Mouse (Mus musculus) ovary, postnatal 10 days (tissue): ENCODE measurements around the gene Kir3dl2.
"Not testable (repeated sequence)": the region's sequence is repeated elsewhere in the genome, so short reads cannot be mapped to it uniquely, and the experiment has no call there.

ENCODE experiments used
- DNase-seq: peaks from one replicate; pipeline ENCODE4 v3.0.0; 2022; ENCODE audit warnings: low spot score

The Kir3dl2 gene

DNA sequence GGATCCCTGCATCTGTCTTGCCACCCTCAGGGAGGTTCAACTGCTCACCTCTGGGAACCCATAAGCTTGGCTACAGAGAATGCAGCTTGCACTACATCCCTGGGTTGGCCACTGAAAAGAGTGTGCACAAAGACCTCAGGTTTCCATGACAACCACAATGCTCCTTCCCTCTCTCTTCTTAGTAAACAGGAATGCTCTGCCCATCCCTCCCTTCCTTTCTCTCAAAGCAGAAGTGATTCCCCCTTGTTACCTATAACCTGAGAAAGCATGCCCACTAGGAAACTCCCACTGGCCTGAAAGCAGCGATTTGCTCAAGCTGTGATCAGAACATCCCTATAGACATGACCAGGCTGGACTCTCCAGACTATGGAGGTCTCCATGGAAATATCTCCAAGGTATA, at the start of gene Kir3dl2:
Kir3dl2 (minus strand) TSS at position 101 of the 400 bp plus-strand sequence.
- not testable (repeated sequence) for DNase-seq

DNA sequence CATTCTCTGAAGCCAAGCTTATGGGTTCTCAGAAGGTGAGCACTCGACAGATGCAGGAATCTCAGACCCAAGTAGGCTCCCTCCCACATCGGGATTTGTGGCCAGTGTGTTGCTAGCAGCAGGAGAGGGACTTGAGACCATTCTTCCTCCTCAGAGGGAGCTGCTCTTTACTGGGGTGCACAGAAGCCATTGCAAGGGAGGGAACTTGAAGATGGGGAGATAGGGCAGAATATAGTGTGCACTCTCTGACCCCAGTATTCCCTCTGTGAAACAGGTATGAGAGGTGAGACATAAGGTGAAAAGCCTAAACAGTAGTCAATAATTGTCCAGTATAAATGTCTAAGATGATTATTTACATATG, 47.0 kb upstream of the Kir3dl2 start:
- DNase-seq, result no peak

DNA sequence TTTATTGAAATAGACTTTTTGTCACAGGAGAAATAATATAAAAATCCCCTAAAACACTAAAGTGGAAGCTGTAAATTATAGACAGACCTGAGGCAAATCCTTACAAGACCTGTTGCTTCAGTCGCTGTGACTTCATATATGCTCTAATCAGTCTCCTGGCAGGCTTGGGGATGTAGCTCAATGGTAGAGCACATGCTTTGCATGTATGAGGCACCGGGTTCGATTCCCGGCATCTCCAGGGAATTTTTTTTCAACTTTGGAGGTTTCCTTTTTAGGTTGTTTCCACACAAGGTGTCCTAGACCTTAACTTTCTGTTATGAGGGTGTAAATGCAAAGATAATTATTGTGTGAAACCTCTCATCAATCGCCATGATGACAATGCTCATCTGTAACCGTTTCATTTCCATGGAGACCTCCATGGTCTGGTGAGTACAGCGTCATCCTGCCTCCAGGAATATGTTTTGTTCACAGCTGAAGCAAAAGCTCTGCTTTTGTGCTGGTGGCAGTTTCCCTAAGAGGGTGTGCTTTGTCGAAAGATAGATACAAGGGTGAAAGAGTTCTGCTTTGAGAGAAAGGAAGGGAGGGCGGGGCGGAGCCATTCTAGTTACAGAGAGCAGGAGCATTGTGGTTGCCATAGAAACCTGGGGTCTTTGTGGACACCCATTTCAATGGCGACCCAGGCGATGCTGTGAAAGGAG, 46.5 kb upstream of the Kir3dl2 start, which contains the start of gene Tceal3:
Tceal3 (plus strand) TSS at position 644 of the 698 bp plus-strand sequence.
- no peak for DNase-seq

DNA sequence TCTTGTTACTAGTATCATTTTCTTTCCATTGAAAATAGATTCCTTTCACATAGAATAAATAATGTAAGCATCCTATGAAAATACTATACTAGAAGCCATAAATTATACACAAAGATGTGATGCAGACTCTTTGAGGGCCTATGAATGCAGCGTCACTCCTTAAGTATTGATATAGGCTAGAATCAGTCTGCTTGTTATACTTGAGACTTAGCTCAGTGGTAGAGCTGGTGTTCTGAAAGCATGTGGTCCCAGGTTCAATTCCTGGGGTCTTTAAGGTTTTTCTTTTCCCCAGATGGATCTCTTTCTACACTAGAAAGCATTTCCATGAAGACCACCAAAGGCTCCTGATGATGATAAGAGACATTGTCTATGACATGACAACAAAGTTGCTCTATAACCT, 40.8 kb upstream of the Kir3dl2 start:
- DNase-seq, result no peak

DNA sequence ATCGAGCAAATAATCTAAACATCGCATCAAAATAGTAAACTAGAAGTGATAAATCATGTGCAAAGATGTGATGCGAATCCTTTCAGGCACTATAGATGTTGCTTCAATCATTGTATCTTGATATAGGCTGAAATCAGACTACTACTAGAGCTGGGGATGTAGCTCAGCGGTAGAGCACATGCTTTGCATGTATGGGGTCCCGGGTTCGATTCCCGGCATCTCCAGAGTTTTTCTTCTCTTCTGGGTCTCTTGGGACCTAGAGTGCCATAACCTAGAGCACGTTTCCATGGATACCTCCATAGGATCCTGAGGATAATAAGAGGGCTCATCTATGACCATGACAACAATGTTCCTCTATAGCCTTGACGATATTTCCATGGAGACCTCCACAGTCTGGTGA, 25.2 kb upstream of the Kir3dl2 start:
- not testable (repeated sequence) for DNase-seq

DNA sequence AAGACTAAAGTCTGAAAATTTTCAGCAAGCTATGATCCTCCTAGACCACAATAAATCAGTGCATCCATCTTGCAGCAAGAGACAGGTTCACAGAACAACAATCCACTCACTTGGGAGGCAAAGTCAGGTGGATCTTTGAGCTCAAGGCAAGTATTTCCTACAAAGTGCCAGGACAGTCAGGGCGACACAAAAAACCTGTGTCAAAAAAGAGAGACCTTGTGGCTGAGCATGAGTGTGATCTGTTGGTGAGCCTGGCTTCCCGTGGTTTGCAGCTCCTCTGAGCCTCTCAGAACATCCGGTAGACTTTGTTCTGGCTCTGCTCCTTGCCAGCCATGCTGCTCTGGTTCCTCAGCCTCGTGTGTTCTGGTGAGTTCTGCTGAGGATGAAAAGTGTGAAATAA, 26.2 kb downstream of the Kir3dl2 start, which contains the start of gene Kir3dl1:
Kir3dl1 (plus strand) TSS at position 301 of the 400 bp plus-strand sequence.
- DNase-seq, result not testable (repeated sequence)
